Mouse (Mus musculus): Measurements from ENCODE around the gene Manbal. TPM values are rescaled to one million over a fixed set of nuclear protein-coding genes. Genes with fewer than 3 reads are reported as not detected.

The Manbal gene
- polyA plus RNA-seq, 1 experiment, result 64.5 TPM

DNA sequence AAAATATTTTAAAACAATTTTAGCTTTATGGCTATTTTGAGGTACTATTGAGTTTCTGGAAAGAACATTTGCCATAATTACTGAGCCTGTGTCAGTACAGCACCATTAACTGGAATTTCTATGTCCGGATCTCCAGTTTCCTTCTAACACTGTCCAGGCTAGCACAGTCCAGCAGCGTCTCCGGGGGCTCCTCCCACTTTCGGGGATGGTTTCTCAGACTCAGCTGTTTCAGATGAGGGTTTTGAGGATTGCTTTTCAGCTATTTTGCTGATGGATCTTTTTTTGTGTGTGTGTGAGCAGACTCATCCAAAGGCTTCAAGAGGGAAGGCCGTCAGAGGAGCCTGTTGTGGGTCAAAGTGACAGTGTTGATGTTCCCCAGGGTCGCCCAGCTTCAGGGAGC, 4.3 kb downstream of the Manbal start:
- no peaks in the 10 kb centered on the region for H3K27me3 ChIP-seq (ENCODE audit: control insufficient read depth, insufficient read depth, insufficient read length)
- no peak overlapping the region for H3ac ChIP-seq (ENCODE audit: control insufficient read depth, insufficient read length)
- peaks cover 73% of the 10 kb centered on the region for H3K79me2 ChIP-seq (ENCODE audit: control insufficient read depth, insufficient read depth)
- H3K4me3 ChIP-seq, result no peak overlapping the region
- TF ChIP-seq USF1 (IDR thresholded peaks at IDR 0.05; ENCODE audit: low read depth) (no peak), SRF (IDR thresholded peaks at IDR 0.05; ENCODE audit: control insufficient read depth, insufficient read length, low read depth) (no peak), TCF3 (IDR thresholded peaks at IDR 0.05; ENCODE audit: insufficient read length, low read depth) (no peak), POLR2AphosphoS2 (IDR thresholded peaks at IDR 0.05; ENCODE audit: insufficient read length, low read depth) (no peak), MAX (IDR thresholded peaks at IDR 0.05; ENCODE audit: low read depth) (no peak), REST (IDR thresholded peaks at IDR 0.05; ENCODE audit: insufficient read depth, insufficient read length) (no peak), CEBPB (IDR thresholded peaks at IDR 0.05; ENCODE audit: insufficient read depth, poor library complexity, severe bottlenecking) (no peak), MYOD1 (IDR thresholded peaks at IDR 0.05; ENCODE audit: control insufficient read depth in 1 of 3, insufficient read length in 2 of 3, low read depth in 2 of 3) (no peak), E2F4 (IDR thresholded peaks at IDR 0.05; ENCODE audit: insufficient read depth) (no peak), POLR2A (IDR thresholded peaks at IDR 0.05; ENCODE audit: insufficient read length, low read depth) (no peak), TCF12 (IDR thresholded peaks at IDR 0.05; ENCODE audit: insufficient read depth, poor library complexity, severe bottlenecking) (no peak), MYOG (IDR thresholded peaks at IDR 0.05; ENCODE audit: control insufficient read depth in 1 of 3, insufficient read depth in 1 of 3, insufficient read length in 2 of 3, low read depth in 2 of 3) (no peak)
- H3K4me2 ChIP-seq (ENCODE audit: low read depth), result no peak overlapping the region
- no peaks in the 10 kb centered on the region for H3K36me3 ChIP-seq (ENCODE audit: control insufficient read depth, insufficient read depth)

DNA sequence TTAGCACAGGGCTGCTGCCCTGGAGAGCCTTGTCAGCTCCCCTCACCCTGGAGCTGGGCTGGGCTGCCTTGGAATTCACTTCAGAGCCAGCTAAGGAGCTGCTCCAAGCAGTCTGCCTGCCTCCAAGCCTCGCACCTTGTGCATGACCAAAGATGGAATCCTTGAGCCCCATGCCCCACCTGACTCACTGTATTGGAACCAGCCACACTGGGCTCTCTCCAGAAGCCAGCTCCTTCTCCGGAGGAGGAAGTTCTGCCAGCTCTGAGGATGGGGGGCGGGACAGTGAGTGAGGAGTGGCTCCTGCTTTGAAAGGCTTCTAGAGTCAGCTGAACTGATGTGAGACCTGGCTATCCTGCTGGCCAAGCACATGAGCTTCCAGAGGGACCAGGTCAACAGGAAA, 6.3 kb downstream of the Manbal start:
- TF ChIP-seq USF1 (IDR thresholded peaks at IDR 0.05; ENCODE audit: low read depth) (no peak), MYOD1 (IDR thresholded peaks at IDR 0.05; ENCODE audit: control insufficient read depth in 1 of 3, insufficient read length in 2 of 3, low read depth in 2 of 3) (no peak), E2F4 (IDR thresholded peaks at IDR 0.05; ENCODE audit: insufficient read depth) (no peak), POLR2AphosphoS2 (IDR thresholded peaks at IDR 0.05; ENCODE audit: insufficient read length, low read depth) (no peak)
- no peaks in the 10 kb centered on the region for H3K36me3 ChIP-seq (ENCODE audit: control insufficient read depth, insufficient read depth)
- H3K79me2 ChIP-seq (ENCODE audit: control insufficient read depth, insufficient read depth), result peaks cover 74% of the 10 kb centered on the region
- H3K27me3 ChIP-seq (ENCODE audit: control insufficient read depth, insufficient read depth, insufficient read length), result no peaks in the 10 kb centered on the region
- no peak overlapping the region for H3K4me3 ChIP-seq
- H3K4me2 ChIP-seq (ENCODE audit: low read depth), result no peak overlapping the region
- no peak overlapping the region for H3ac ChIP-seq (ENCODE audit: control insufficient read depth, insufficient read length)

DNA sequence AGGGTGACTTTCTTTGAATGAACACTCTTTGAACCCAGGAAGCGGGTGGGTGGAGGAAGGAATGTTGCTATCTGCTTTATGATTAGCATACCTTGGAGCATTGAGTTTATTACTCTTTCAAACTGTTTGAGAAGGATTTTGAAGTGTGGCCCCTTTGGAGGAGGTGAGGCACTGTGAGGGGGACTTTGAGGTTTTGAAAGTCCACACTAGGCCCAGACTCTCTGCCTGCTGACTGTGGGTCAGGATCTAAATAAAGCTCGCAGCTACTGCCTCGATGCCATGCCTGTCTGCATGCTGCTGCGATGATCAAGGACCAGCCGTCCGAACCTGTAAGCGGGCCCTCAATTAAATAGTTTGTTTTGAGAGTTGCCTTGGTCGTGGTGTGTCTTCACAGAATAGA, 7.7 kb downstream of the Manbal start:
- Histone ChIP-seq H3K36me3 (ENCODE audit: control insufficient read depth, insufficient read depth) (peaks cover 4% of the 10 kb centered on the region), H3K79me2 (ENCODE audit: control insufficient read depth, insufficient read depth) (peaks cover 61% of the 10 kb centered on the region), H3K4me2 (ENCODE audit: low read depth) (peak overlapping the region; percentile 65), H3K27me3 (ENCODE audit: control insufficient read depth, insufficient read depth, insufficient read length) (no peaks in the 10 kb centered on the region), H3K4me3 (no peak overlapping the region), H3ac (ENCODE audit: control insufficient read depth, insufficient read length) (no peak overlapping the region)
- TF ChIP-seq USF1 (IDR thresholded peaks at IDR 0.05; ENCODE audit: low read depth), result no peak
- TF ChIP-seq MYOD1 (IDR thresholded peaks at IDR 0.05; ENCODE audit: control insufficient read depth in 1 of 3, insufficient read length in 2 of 3, low read depth in 2 of 3), result no peak
- TF ChIP-seq POLR2AphosphoS2 (IDR thresholded peaks at IDR 0.05; ENCODE audit: insufficient read length, low read depth), result no peak
- TF ChIP-seq MYOG (IDR thresholded peaks at IDR 0.05; ENCODE audit: control insufficient read depth in 1 of 3, insufficient read depth in 1 of 3, insufficient read length in 2 of 3, low read depth in 2 of 3), result no peak
- TF ChIP-seq REST (IDR thresholded peaks at IDR 0.05; ENCODE audit: insufficient read depth, insufficient read length), result no peak
- TF ChIP-seq MAX (IDR thresholded peaks at IDR 0.05; ENCODE audit: low read depth), result no peak
- no peak for TF ChIP-seq TCF12 (IDR thresholded peaks at IDR 0.05; ENCODE audit: insufficient read depth, poor library complexity, severe bottlenecking)

DNA sequence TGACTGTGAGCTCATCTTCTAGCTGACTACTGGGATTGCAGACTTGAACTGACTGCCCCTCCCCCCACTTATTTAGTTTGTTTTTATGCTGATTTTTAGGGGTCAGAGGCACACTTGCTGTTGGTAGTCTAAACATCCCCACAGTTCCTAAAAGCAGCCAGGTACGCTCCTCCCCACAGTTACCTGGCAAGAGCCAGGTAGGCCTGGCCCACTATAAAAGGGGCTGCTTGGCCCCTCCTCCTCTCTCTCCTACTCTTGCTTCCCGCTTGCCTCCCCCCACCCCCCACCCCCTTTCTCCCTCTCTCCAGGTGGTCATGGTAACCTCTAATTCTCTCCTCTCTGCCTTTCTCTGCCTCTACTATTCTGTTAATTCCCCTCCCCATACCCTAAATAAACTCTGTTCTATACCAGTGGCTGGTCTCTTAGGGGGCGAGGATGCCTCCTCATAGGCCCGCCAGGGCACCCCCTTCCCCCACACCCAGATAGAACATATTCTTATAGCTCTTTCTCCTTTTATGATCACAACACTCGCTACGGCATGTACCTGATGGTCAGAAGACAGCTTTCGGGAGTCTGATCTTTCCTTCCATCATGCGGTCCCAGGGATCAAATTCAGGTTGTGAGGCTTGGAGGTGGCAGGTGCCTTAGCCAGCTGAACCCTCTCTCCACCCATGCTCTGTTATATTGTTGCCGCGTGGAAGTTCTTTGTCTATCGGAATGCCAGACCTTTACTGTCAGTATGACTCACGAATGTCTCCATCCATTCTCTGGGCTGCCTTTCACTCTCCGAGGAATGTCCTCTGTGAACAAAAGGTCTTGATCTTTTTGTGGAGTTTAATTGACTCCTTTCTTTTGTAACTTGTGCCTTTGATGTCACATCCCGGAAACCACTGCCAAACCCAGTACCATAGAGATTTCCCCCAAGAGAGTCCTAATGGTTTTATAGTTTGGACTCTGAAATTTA, 8.7 kb downstream of the Manbal start:
- no peak for TF ChIP-seq REST (IDR thresholded peaks at IDR 0.05; ENCODE audit: insufficient read depth, insufficient read length)
- no peak for TF ChIP-seq TCF12 (IDR thresholded peaks at IDR 0.05; ENCODE audit: insufficient read depth, poor library complexity, severe bottlenecking)
- TF ChIP-seq MYOD1 (IDR thresholded peaks at IDR 0.05; ENCODE audit: control insufficient read depth in 1 of 3, insufficient read length in 2 of 3, low read depth in 2 of 3), result peak in 1 of 3 experiments; percentile 41
- peaks cover 8% of the 10 kb centered on the region for H3K36me3 ChIP-seq (ENCODE audit: control insufficient read depth, insufficient read depth)
- H3K79me2 ChIP-seq (ENCODE audit: control insufficient read depth, insufficient read depth), result peaks cover 51% of the 10 kb centered on the region
- peak overlapping the region; percentile 65 for H3K4me2 ChIP-seq (ENCODE audit: low read depth)
- H3K4me3 ChIP-seq, result no peak overlapping the region
- H3ac ChIP-seq (ENCODE audit: control insufficient read depth, insufficient read length), result no peak overlapping the region
- no peaks in the 10 kb centered on the region for H3K27me3 ChIP-seq (ENCODE audit: control insufficient read depth, insufficient read depth, insufficient read length)

DNA sequence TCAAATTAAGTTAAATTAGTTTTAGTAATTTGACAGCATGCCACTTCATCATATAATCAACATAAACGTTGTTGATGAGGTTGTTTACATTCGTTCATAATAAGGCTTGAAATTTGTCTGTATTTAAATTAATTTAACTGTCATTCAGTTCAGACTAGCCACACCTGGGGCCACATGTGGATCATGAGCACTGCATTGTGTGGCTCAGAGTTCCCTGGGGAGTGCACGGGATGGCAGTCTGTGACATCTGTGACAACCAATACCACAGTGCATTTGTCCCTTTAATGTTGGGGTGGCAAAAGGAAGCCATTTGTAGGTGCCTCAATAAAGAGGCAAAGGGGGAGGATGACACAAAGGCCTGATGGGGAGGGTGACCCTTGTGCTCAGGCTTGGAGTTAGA, 9.6 kb downstream of the Manbal start:
- Histone ChIP-seq H3K36me3 (ENCODE audit: control insufficient read depth, insufficient read depth) (peaks cover 8% of the 10 kb centered on the region), H3K79me2 (ENCODE audit: control insufficient read depth, insufficient read depth) (peaks cover 43% of the 10 kb centered on the region), H3K27me3 (ENCODE audit: control insufficient read depth, insufficient read depth, insufficient read length) (no peaks in the 10 kb centered on the region), H3ac (ENCODE audit: control insufficient read depth, insufficient read length) (no peak overlapping the region), H3K4me3 (no peak overlapping the region), H3K4me2 (ENCODE audit: low read depth) (no peak overlapping the region)
- TF ChIP-seq USF1 (IDR thresholded peaks at IDR 0.05; ENCODE audit: low read depth) (no peak), MYOG (IDR thresholded peaks at IDR 0.05; ENCODE audit: control insufficient read depth in 1 of 3, insufficient read depth in 1 of 3, insufficient read length in 2 of 3, low read depth in 2 of 3) (no peak), REST (IDR thresholded peaks at IDR 0.05; ENCODE audit: insufficient read depth, insufficient read length) (no peak), TCF3 (IDR thresholded peaks at IDR 0.05; ENCODE audit: insufficient read length, low read depth) (no peak)
